Mouse (Mus musculus): ENCODE measurements around the gene Cep295nl.

Cep295nl gene

DNA sequence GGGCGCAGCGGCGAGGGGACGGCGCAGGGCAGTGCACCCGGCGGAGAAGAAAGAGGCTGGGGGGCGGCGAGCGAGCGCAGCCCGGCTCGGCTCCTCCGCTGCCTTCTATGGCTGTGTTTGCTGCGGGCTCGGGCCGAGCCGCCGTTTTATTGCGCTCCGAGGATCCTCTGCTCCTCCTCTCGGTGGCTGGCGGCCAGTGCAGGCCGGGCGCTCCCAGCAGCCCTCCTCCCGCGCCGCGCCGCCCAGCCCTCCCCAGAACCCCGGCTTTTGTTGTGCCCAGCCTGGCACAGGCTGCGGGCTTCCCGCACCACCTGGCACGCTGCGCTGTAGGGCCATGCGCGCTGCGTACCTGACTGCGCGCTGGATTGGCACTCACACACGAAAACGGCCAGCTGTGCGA is 12.9 kb upstream of the Cep295nl start:
- no peak for DNase-seq (ENCODE audit: extremely low read depth, low read depth)

DNA sequence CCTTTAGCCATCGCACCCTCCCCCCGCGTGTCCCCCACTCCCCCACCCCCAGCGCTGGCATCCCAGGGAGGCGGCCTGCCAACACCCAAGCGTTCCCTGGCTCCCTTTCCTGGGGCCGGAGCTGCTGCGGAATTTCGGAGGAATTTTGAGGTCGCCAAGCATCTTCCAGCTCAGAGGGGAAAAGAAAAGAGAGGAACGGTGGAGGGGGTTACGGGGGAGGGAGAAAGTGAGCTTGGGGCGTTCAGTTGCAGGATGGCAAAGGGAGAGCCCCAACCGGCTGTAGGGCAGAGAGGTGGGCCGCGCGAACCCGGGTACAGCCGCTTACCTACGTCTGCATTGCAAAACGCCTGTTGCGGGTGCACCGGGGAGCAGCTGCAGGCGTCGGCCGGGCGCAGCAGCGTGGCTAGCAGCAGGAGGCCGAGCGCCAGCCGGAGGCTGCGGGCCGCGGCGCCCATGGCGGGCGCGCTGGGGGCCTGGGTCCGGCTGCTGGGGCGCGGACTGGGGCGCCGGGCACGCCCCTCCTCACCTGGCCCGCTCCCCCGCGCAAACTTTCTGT is 12.4 kb upstream of the Cep295nl start:
- no peak for DNase-seq (ENCODE audit: extremely low read depth, low read depth)

DNA sequence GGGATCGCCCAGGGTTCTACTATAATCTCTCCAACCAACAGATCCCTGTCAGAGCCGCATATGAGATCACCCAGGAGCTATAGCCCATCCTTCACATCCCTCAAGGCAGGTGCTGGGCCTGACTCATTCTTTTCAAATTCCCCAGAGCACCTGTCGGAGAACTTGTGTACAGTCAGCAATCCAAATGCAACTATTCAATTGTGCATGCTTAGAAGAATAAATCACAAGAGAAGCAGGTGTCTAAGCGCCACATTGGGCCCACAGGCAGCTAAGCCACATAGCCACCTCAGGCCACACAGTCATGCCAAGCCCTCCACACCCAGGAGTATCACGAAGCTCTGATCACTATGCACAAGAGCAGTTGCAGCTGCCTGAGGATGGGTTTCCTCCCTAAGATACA is 7.2 kb upstream of the Cep295nl start:
- DNase-seq (ENCODE audit: extremely low read depth, low read depth): no peak

GRCm38 (mm10) chr11:118348877-118349276 is 6.6 kb upstream of the Cep295nl start:
- peak; percentile 49 for DNase-seq (ENCODE audit: extremely low read depth, low read depth)

GRCm38 (mm10) chr11:118348419-118348818 is 6.1 kb upstream of the Cep295nl start:
- DNase-seq (ENCODE audit: extremely low read depth, low read depth): peak; percentile 35

DNA sequence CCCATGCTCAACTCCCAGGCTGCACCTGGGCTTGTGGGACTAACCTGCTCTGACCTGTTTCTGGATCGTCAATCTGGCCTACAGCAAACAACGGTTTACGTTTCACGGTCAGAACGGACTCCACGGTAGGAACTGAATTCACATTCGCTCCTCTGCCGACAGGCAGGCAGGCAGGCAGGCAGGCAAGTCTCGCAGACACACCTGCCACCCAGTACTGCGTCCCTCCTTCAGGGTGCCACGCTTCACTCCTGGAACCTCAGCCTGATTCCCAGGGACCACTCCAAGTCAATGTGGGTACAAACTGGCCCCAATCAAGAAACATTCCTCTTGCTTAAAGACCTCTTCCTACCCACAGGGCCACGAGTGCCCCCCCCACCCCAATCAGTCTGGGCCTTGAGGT is 5.6 kb upstream of the Cep295nl start:
- DNase-seq (ENCODE audit: extremely low read depth, low read depth): no peak

DNA sequence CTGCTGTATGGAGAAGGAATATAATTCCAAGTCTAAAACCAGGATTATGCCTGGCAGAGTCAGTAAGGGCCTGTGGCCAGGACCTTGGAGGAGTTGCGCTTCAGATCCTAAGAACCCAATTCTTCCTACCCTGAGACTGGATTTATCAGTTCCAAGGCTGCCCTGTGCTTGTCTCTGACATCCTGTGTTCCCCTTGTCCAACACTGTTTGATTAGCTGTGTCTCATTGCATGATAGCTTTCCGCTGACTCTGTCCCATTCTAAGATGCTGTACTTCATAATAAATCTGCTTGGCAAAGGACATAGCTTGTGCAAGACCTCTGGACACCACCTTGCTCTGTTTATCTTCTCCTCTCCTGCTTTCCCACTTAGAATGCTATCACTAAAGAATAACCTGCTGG is 5.1 kb upstream of the Cep295nl start:
- no peak for DNase-seq (ENCODE audit: extremely low read depth, low read depth)

GRCm38 (mm10) chr11:118346395-118347096 is 4.2 kb upstream of the Cep295nl start:
- no peak for DNase-seq (ENCODE audit: extremely low read depth, low read depth)

DNA sequence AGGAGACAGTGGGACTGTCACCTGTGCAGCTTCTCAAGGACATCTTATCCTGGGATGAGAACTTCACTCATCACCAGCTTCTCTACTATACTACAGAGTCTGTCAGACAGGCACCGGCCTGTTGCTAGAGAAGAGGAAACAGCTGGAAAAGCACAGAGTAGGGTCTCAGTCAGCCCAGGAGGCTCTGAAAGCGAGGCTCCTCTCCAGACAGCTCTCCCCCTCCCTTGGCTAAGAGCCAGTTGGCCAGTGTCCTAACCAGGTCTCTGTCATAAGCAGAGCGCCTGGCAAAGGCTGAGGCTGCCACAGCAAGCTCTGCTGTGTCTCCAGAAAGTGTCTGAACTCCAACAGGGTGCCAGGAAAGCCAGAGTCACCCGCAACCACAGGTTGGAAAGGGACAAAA is 3.4 kb upstream of the Cep295nl start:
- no peak for DNase-seq (ENCODE audit: extremely low read depth, low read depth)

DNA sequence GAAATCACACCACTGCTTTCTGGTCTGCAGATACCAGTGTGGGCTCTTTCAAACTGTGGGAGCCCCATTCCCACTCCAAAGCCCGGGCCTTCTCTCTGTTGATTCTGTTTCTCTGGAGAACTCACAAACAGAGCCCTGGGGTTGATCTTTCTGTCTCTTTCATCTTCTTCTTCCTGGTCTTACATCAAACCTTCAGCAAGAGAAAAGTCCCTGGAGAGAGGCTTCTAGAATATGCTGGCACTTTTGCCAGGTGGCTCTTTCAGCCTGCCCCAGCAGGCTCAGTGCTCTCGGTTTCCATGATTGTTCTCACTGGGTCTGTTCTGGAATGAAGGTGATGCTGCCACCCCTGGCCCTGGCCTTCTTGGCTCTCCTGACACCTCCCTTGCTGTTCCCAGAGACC is 1.3 kb upstream of the Cep295nl start:
- no peak for DNase-seq (ENCODE audit: extremely low read depth, low read depth)

GRCm38 (mm10) chr11:118337491-118338168 is 4.7 kb downstream of the Cep295nl start:
- DNase-seq (ENCODE audit: extremely low read depth, low read depth): no peak

DNA sequence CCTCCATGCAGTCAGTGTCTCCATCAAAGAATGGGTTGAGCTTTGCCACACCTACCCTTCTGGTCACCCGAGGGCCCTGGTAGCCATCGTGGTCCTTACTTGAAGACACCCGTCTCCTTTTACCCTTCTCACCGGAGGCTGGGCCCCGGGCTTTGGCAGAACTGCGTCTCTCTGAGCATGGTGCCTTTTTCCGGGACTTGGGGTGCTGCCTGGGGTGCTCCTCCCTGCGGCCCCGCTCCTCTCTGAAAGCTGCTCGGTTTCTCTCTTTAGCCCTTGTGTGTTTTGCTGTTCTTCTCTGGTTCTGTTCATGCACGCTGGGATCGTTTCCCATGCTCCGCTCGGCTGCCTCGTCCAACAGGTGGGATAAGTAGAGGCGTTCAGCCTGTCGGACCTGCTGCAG is 8.9 kb downstream of the Cep295nl start:
- no peak for DNase-seq (ENCODE audit: extremely low read depth, low read depth)

DNA sequence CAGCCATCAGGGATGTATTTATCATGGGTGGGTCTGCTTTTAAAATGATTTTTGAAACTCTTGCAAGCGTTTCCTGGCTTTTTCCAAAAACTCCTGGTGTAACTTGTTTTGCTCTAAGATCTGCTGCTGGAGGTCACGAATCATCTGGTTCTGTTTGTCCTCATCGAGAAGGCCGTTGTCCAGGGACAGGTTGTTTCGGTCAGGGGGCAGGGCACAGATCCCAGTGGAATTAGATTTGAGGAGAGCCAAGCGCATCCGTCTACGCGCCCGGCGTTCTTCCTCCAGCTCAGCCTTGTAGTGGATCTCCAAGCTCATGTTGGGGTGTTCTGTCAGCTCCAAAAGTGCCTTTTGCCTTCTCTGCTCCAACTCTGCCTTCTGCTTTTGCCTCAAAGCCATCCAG is 9.9 kb downstream of the Cep295nl start:
- no peak for DNase-seq (ENCODE audit: extremely low read depth, low read depth)

- no peak for DNase-seq (ENCODE audit: extremely low read depth, low read depth)
These were observed 11.5 kb downstream of the Cep295nl start for GRCm38 (mm10) chr11:118330777-118331176.

DNA sequence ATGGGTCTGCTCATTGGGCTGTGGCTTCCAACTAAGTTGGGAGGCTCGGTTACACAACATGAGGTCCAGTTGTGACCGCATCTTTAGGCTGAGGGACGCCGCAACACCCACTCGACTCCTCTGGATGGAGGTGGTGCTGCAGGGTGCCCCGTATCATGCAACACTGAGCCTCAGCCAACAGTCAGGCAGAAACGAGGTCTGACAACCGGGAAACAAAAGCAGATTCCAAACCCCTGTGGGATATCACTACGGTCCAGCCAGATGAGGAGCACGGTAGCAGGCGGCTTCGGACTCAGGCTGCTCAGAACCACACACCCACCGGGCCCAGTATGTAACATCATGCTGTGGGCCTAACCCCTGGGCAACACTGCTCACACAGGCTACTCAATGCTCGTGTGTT is 11.9 kb downstream of the Cep295nl start:
- DNase-seq (ENCODE audit: extremely low read depth, low read depth): no peak

DNA sequence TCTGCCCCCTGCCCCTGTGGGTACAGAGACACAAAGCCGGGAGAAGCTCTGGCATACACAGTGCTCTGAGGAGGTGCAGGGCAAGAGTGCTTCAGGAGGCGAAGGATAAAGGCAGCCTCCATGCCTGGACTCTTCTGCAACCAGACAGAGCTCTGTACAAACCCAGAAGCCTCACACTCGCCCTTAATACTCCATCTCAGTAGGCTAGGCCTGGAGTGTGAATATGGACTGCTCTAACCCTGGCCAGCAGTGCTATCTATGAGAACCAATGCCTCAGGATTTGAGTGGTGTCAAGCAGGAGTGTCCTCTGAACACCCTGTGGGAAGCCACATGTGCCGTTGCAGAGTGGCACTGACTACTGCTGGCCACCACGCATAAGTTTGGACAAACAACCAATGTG is 13.4 kb downstream of the Cep295nl start:
- DNase-seq (ENCODE audit: extremely low read depth, low read depth): no peak

- DNase-seq (ENCODE audit: extremely low read depth, low read depth): no peak
These were observed 13.8 kb downstream of the Cep295nl start for GRCm38 (mm10) chr11:118328511-118328910.

DNA sequence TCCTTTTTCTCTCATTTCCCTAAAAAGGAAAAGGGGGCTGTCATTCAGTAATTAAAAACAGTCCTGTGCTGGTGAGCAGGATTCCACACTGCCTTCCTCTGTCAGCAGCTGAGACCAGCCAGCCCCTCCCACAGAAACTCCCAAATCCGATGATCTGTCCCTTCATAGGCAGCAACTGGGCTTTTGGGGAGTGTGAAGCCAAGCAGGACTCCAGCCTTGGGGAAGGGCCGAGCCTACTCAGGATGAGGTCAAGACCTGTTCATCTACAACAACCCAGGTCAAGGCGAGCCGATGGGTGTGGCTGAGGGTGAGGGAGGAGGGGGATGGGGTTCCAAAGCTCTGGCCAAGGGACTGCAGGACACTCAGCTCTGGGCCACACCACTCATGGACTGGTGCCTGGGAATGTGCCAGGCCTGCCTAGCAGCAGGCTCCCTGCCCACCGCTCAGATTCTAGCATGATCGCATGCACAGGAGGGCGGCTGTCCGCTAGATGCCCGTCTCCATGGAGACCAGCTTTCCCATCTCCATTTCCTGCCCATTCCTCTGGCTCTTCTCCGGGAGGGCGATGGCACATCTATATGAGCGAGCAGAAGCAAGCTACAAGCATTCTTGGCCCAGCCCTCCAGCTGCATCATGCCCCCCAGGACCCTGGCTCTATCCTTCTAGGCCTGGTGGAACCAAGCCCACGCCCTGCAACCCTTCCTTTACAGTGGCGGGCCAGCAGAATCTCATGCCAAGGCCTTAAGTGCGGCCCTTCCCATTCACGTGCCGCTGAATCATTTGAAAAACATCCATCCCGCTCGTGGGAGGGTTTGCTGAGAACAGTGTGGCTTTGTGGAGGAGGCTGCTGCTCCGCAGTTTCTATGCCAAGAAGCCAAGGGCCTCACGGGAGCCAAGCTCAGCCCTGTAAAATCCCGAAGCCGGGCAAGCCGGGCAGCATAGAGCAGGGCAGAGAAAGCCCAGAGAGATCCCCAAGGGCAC is 15.0 kb downstream of the Cep295nl start:
- no peak for DNase-seq (ENCODE audit: extremely low read depth, low read depth)

DNA sequence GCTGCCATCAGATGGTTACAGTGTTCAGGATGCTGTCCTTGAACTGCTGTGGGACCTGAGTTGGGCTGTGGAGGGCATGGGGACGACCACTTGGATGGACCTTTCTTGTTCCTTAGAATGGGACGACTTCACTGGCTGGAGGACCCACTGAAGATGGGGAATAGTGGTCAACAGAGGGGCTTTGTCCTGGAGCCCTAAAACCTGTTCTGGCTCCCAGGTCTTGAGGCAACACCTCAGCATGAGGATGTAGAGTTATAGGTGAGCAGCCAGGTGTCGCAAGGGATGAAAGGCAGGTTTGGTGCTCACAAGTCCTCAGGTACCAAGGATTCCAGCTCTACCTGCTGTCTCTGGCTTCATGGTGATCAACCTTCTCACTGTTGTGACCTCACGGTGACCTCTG is 15.8 kb downstream of the Cep295nl start:
- DNase-seq (ENCODE audit: extremely low read depth, low read depth): no peak

DNA sequence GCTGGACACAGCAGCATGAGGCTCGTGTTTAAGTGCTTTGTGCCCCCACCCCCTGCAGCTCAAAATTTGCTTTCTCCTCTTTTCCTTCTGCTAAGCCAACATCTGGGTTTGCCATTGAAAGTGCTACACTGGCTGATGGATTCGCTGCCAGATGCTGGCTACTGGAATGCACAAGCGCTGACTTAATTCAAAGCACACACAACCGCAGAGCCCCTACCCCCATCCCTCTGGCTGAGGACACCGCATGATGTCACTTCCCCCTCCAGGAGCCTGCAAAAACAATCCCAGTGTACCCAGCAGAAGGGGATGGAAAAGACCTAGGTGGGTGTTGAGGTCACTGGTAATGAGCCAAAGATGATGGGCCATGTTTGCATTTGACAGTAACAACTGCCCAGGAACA is 17.8 kb downstream of the Cep295nl start:
- DNase-seq (ENCODE audit: extremely low read depth, low read depth): no peak

- DNase-seq (ENCODE audit: extremely low read depth, low read depth): no peak
These were observed 18.3 kb downstream of the Cep295nl start for GRCm38 (mm10) chr11:118323974-118324373.

GRCm38 (mm10) chr11:118322647-118323046 is 19.7 kb downstream of the Cep295nl start:
- no peak for DNase-seq (ENCODE audit: extremely low read depth, low read depth)

Data from MEL-GATA-1-ER (cell line).